Mouse (Mus musculus) midbrain, embryonic 14.5 days (tissue): ENCODE data around the gene Gm5460. TPM values are rescaled to one million over a fixed set of nuclear protein-coding genes. Genes with fewer than 3 reads are reported as not detected.

Source experiments
- ATAC-seq: fragments of 200-750 bp; cut with Nextera tagmentation; 2 replicates; pipeline ENCODE4 v1.8.0; 2017; ENCODE audit warnings: moderate number of reproducible peaks, moderate library complexity; ENCODE audit not compliant: low FRiP score, low TSS enrichment
- DNase-seq: peaks from one replicate; pipeline ENCODE4 v3.0.0-alpha.2; 2015
- H3K27ac ChIP-seq: fragments of 300-500 bp; sonication (generic); replicated peaks from 2 replicates; pipeline ENCODE4 v1.5.1; 2014; ENCODE audit warnings: mild to moderate bottlenecking, low read depth, low read length, moderate library complexity
- H3K27me3 ChIP-seq: fragments of 300-500 bp; sonication (generic); 2 replicates; pipeline ENCODE4 v1.6.1; 2014; ENCODE audit warnings: low read length, control low read depth, mixed read lengths; ENCODE audit not compliant: control insufficient read depth, insufficient read depth
- H3K36me3 ChIP-seq: fragments of 300-500 bp; sonication (generic); 2 replicates; pipeline ENCODE4 v1.6.1; 2014; ENCODE audit warnings: low read length, control low read depth; ENCODE audit not compliant: control insufficient read depth, insufficient read depth
- H3K4me1 ChIP-seq: fragments of 300-500 bp; sonication (generic); 2 replicates; pipeline ENCODE4 v1.6.1; 2014; ENCODE audit warnings: mild to moderate bottlenecking, antibody characterized with exemption, low read length, control low read depth; ENCODE audit not compliant: control insufficient read depth, insufficient read depth
- H3K4me2 ChIP-seq: fragments of 300-500 bp; sonication (generic); 2 replicates; pipeline ENCODE4 v1.6.1; 2014; ENCODE audit warnings: mild to moderate bottlenecking, low read length, moderate library complexity
- H3K4me3 ChIP-seq: fragments of 300-500 bp; sonication (generic); replicated peaks from 2 replicates; pipeline ENCODE4 v1.5.1; 2014; ENCODE audit warnings: low read depth, low read length
- H3K9ac ChIP-seq: fragments of 300-500 bp; sonication (generic); replicated peaks from 2 replicates; pipeline ENCODE4 v1.6.1; 2014; ENCODE audit warnings: mild to moderate bottlenecking, low read length, moderate library complexity
- H3K9me3 ChIP-seq: fragments of 300-500 bp; sonication (generic); 2 replicates; pipeline ENCODE4 v1.6.1; 2016; ENCODE audit warnings: low read length, control low read depth, mixed read lengths; ENCODE audit not compliant: control insufficient read depth
- WGBS: fragments of 180-500 bp; shearing (Covaris S2); extraction: QIAGEN DNeasy Blood & Tissue Kit; methylation state at CpG from one replicate; pipeline ENCODE4 v1.1.7; 2014; 5-methylcytosine and 5-hydroxymethylcytosine counted together
- polyA plus RNA-seq: library from polyadenylated mRNA; unstranded; fragments of >200 nt; fragmentation: Nextera tagmentation; extraction: Ambion mirVana; gene quantifications from 2 replicates; pipeline ENCODE4 v1.2.1, GENCODE M21; 2014

Gene Gm5460
- polyA plus RNA-seq, 1 experiment from 2014 or later: not detected

DNA sequence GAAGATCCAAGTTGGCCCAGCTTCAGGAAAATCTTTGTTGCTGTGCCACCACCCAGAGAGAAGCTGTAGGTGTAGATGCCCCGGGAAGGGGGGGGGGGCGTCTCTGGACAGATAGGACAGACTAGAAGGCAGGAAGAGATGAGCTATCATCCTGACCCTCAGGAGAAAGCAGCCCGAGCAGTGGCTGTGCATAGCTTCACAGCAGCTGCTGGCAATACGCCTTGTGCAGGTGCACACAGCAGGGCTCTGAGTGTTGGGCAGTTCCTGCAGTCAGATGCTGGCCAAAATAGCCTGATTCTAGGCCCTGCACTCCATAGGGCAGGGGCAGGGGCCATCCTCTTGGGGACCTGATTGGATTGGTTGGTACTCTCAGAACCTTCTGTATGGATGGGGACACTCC is 70.2 kb downstream of the Gm5460 start:
- 79% methylated on average over 4 of the region's 4 CpGs for WGBS
- H3K27ac ChIP-seq: no peak overlapping the region
- DNase-seq: no peak

GRCm38 (mm10) chr14:34087856-34088398 is 71.4 kb downstream of the Gm5460 start:
- Histone ChIP-seq H3K9ac (no peak overlapping the region), H3K27ac (no peak overlapping the region), H3K4me2 (no peak overlapping the region), H3K27me3 (no peaks in the 10 kb centered on the region), H3K9me3 (no peaks in the 10 kb centered on the region), H3K4me3 (no peak overlapping the region), H3K4me1 (no peaks in the 10 kb centered on the region), H3K36me3 (no peaks in the 10 kb centered on the region)
- 91% methylated on average over 2 of the region's 2 CpGs for WGBS
- DNase-seq (no peak), ATAC-seq (no peak)

More for the DNA sequence above, 70.2 kb downstream of the Gm5460 start:
- ATAC-seq: no peak
- Histone ChIP-seq H3K36me3 (no peaks in the 10 kb centered on the region), H3K4me2 (no peak overlapping the region), H3K9me3 (no peaks in the 10 kb centered on the region), H3K27me3 (no peaks in the 10 kb centered on the region), H3K9ac (no peak overlapping the region), H3K4me3 (no peak overlapping the region), H3K4me1 (no peaks in the 10 kb centered on the region)

DNA sequence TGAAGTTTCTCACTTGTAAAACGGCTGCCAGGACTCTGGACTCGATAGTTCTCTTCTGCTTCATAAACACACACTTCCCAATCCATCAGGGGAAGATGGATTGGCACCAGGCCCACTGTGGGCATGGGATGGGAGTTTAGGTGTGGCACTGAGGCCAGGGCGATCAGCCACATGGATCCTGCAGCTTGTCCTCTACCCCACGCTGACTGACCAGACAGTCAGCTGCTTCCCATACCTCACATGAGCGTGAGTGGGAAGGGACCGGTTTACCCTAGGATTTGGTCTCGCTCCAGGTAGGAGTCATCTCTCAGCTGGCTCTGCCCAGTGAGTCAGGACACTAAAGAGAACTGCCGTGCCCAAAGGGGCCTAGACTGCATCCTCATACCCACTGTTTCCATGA is 73.2 kb downstream of the Gm5460 start:
- no peak for DNase-seq

DNA sequence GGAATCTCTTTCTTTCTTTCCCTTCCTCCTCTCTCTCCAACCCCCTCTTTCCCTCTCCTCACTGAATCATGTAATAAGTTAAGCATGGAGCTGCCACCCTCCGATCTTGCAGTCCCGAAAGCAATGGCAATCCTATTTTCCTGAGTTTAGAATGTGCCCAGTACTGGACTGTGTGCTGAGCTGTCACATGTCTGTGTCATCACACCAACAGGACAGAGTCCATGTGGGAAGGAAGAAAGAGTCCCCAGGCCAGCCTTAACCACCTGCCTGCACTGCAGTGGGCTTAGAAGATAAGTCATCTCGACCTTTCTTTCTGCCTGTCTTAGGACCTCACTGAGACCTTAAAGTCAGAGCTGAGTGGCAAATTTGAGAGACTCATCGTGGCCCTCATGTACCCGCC is 74.9 kb downstream of the Gm5460 start:
- Histone ChIP-seq H3K27ac (no peak overlapping the region), H3K27me3 (no peaks in the 10 kb centered on the region), H3K4me3 (no peak overlapping the region), H3K9ac (no peak overlapping the region), H3K36me3 (no peaks in the 10 kb centered on the region), H3K4me2 (no peak overlapping the region), H3K9me3 (no peaks in the 10 kb centered on the region), H3K4me1 (no peaks in the 10 kb centered on the region)
- WGBS: 89% methylated on average over 5 of the region's 5 CpGs
- no peak for ATAC-seq
- DNase-seq: no peak

More for the DNA sequence above, 73.2 kb downstream of the Gm5460 start:
- no peaks in the 10 kb centered on the region for H3K4me1 ChIP-seq
- no peaks in the 10 kb centered on the region for H3K9me3 ChIP-seq
- ATAC-seq: no peak
- WGBS: 91% methylated on average over 8 of the region's 8 CpGs
- H3K27me3 ChIP-seq: no peaks in the 10 kb centered on the region
- H3K36me3 ChIP-seq: no peaks in the 10 kb centered on the region
- H3K9ac ChIP-seq: no peak overlapping the region
- H3K27ac ChIP-seq: no peak overlapping the region
- no peak overlapping the region for H3K4me3 ChIP-seq
- H3K4me2 ChIP-seq: no peak overlapping the region

DNA sequence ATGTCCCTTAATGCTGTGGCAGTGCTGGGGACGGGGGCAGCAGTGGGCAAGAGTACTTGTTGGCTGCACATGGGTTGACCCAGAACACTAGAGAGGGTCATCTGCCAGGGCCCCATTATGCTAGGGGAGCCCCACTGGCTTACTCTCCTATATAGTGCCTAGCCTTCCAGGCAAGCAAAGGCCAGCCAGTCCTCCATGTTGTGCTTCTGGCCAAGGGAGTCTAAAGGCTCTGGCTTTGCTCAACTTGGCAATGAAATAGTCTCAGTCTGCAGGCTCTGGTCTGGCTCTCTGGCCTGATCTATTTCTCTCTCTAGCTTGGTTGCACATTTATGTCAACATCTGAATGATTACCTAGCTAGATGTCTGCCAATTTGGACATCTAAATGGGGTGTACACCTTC is 76.3 kb downstream of the Gm5460 start:
- H3K27me3 ChIP-seq: no peaks in the 10 kb centered on the region
- no peak overlapping the region for H3K9ac ChIP-seq
- DNase-seq (no peak), ATAC-seq (no peak)
- H3K4me2 ChIP-seq: no peak overlapping the region
- no peaks in the 10 kb centered on the region for H3K4me1 ChIP-seq
- whole genome bisulfite sequencing: 85% methylated on average over 1 of the region's 1 CpGs
- no peak overlapping the region for H3K27ac ChIP-seq
- no peaks in the 10 kb centered on the region for H3K9me3 ChIP-seq
- H3K36me3 ChIP-seq: no peaks in the 10 kb centered on the region
- no peak overlapping the region for H3K4me3 ChIP-seq

DNA sequence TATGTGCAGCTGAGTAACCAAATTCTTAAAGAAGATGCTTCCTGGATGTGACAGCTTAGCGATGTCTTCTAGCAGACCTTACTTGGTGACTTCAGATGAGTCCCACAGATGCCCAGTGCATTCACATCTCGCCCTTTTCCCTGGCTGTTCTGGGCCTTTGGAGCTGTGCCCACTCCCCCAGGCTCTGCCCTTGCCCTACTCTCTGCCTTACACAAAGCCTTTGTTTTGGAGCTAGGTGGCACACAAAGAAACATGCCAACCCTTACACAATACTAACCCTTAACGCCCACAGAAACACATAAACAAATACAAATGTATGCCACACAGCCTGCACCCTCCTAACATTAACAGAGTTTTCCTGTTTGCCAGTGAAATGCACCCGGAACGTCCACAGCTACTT is 79.6 kb downstream of the Gm5460 start:
- 85% methylated on average over 5 of the region's 5 CpGs for WGBS
- Histone ChIP-seq H3K36me3 (no peaks in the 10 kb centered on the region), H3K9me3 (no peaks in the 10 kb centered on the region), H3K27ac (no peak overlapping the region), H3K4me3 (no peak overlapping the region), H3K27me3 (no peaks in the 10 kb centered on the region), H3K9ac (no peak overlapping the region), H3K4me1 (no peaks in the 10 kb centered on the region), H3K4me2 (no peak overlapping the region)
- DNase-seq: no peak
- ATAC-seq: no peak

Other genes starting within 250 kb of the Gm5460 start
- 4.9 and 5.5 TPM in 2 replicates for gene Gdf10, start 93.2 kb upstream of the Gm5460 start, polyA plus RNA-seq
- not detected in 2 replicates for gene Gdf2, start 75.7 kb upstream of the Gm5460 start, polyA plus RNA-seq
- gene Rbp3, start 62.8 kb upstream of the Gm5460 start, polyA plus RNA-seq: not detected in 2 replicates
- 1.3 and 1.8 TPM in 2 replicates for gene Zfp488, start 38.0 kb upstream of the Gm5460 start, polyA plus RNA-seq
- gene Gm30083, start 1.6 kb upstream of the Gm5460 start, polyA plus RNA-seq: not detected in 2 replicates
- gene Antxrl, start 35.9 kb downstream of the Gm5460 start, polyA plus RNA-seq: not detected in 2 replicates
- not detected in 2 replicates for gene Anxa8, start 69.2 kb downstream of the Gm5460 start, polyA plus RNA-seq
- not detected in 2 replicates for gene A630023A22Rik, start 86.0 kb downstream of the Gm5460 start, polyA plus RNA-seq
- gene Npy4r, start 135.7 kb downstream of the Gm5460 start, polyA plus RNA-seq: 0.13 and 0.18 TPM in 2 replicates
- 5.7 and 6.8 TPM in 2 replicates for gene Gprin2, start 184.9 kb downstream of the Gm5460 start, polyA plus RNA-seq
- gene Syt15, start 202.8 kb downstream of the Gm5460 start, polyA plus RNA-seq: 0.28 and 0.42 TPM in 2 replicates